In the genomic region with DNA sequence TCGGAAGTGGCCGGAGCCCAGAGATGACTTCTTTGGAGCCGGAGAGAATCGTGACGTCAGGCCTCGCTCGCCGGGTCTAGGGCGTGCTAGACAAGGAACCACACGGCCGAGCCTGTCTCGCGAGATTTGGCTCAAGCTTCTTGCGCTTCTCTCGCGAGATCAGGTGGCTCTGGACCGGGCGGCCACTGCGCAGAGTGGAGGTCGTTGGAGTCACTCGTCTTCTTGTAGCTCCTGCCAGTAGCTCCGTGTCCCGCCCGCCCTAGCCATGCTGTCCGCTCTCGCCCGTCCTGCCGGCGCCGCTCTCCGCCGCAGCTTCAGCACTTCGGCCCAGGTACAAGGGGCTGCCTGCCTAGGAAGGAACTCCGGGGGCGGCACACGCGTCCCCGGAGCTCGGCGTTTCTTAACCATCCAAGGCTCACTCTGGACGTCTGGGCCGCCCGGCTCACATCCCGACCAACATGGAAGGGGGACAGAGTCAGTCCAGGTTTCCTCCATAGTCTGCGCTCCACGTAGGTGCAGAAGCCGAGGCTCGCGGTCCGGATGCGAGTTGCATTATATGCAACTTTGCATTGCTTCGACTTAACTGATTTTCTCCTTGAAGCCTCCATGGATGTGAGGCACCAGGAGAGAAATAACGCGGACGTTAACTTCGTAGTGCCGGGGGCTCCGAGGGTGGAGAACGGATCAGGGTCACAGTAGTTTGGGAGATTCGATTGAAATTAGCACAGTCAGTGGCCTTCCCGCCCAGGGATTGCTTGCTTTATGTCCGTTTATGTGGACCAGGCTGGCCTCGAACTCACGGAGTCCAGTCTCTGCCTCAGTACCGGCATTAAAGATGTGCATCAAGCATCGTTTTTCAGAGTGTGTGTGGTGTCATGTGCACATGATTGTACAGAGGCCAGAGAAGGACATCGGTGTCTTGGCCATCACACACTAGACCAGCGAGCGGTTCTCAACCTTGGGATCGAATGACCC, we compare ENCODE assay signal across 7 mouse cellular contexts. TPM values are rescaled to one million over a fixed set of nuclear protein-coding genes. Genes with fewer than 3 reads are reported as not detected.
DNase-seq lines count a peak whose midpoint lies in the region; ATAC-seq lines count a peak whose summit lies in the region.

Mdh2 (plus strand) TSS at position 10 of the 975 bp plus-strand sequence.

- H3K9me3 ChIP-seq in intestine, embryonic 15.5 days, result no peaks in the 10 kb centered on the region
- no peaks in the 10 kb centered on the region for H3K9me3 ChIP-seq in midbrain, embryonic 10.5 days (replicated peaks)

- H3K9ac ChIP-seq in intestine, embryonic 15.5 days, result peak within 1 kb of the TSS; percentile 96

- peak; percentile 99 for DNase-seq in adrenal gland, adult 2 months
- peak; percentile 100 for DNase-seq in embryo, embryonic 11.5 days (ENCODE audit: low read depth, low spot score)
- peak; percentile 97 to 100 for DNase-seq in gastrocnemius, postnatal 36 days
- DNase-seq in left cerebral cortex, postnatal 25 days (ENCODE audit: low spot score in 2 of 2), result peak; percentile 100
- DNase-seq in midbrain, embryonic 10.5 days (ENCODE audit: low spot score), result peak; percentile 100
- DNase-seq in right cerebral cortex, postnatal 4 days, result peak; percentile 98

- H3K36me3 ChIP-seq in intestine, embryonic 15.5 days, result peaks cover 9% of the 10 kb centered on the region
- H3K36me3 ChIP-seq in midbrain, embryonic 10.5 days, result peaks cover 34% of the 10 kb centered on the region

- peak within 1 kb of the TSS; percentile 83 for H3K4me2 ChIP-seq in intestine, embryonic 15.5 days (replicated peaks)

- H3K27me3 ChIP-seq in intestine, embryonic 15.5 days (replicated peaks), result no peaks in the 10 kb centered on the region
- H3K27me3 ChIP-seq in midbrain, embryonic 10.5 days (ENCODE audit: low read depth, poor library complexity, severe bottlenecking), result 0 out of 2 replicates have a peak, but pooled peaks cover 7% of the 10 kb centered on the region

- under 1% methylated on average over 70 of the region's 70 CpGs for WGBS in intestine, embryonic 15.5 days
- 1% methylated on average over 70 of the region's 70 CpGs for WGBS in midbrain, embryonic 10.5 days

- peak within 1 kb of the TSS; percentile 96 for H3K27ac ChIP-seq in intestine, embryonic 15.5 days
- H3K27ac ChIP-seq in midbrain, embryonic 10.5 days (replicated peaks), result peak within 1 kb of the TSS; percentile 97

- intact Hi-C loops in gastrocnemius, postnatal 36 days (cut with DNase I), result no loop called here
- intact Hi-C loops in left cerebral cortex, postnatal 25 days (cut with DNase I), result loop anchor here (5.0 kb wide), 1 partner anchor 386 kb away; the partner anchor contains the start of gene Pom121

- H3K4me3 ChIP-seq in intestine, embryonic 15.5 days (replicated peaks), result peak within 1 kb of the TSS; percentile 83
- H3K4me3 ChIP-seq in midbrain, embryonic 10.5 days, result peak within 1 kb of the TSS; percentile 87

- ATAC-seq in intestine, embryonic 15.5 days, result peak; percentile 98

- H3K4me1 ChIP-seq in intestine, embryonic 15.5 days (replicated peaks), result peaks cover 27% of the 10 kb centered on the region
- peaks cover 34% of the 10 kb centered on the region for H3K4me1 ChIP-seq in midbrain, embryonic 10.5 days

RNA-seq across cellular contexts. Expression of gene Mdh2, which starts in this region (rescaled TPM):
- 100 to 1,000 TPM; 593 to 606 TPM for total RNA-seq in adrenal gland, adult 2 months (2021)
- polyA plus RNA-seq in adrenal gland, adult 2 months (2012; rRNA removed), result 1,232 and 1,278 TPM in 2 replicates
- 1,000 to 10,000 TPM; 1,079 to 1,088 TPM for total RNA-seq in gastrocnemius, postnatal 36 days (2021)
- 688 and 736 TPM in 2 replicates for polyA plus RNA-seq in intestine, embryonic 15.5 days (2015; fragmentation: Nextera tagmentation; extraction: Ambion mirVana)
- total RNA-seq in left cerebral cortex, postnatal 25 days (2021), result 100 to 1,000 TPM; 389 to 397 TPM
- 616 and 619 TPM in 2 replicates for polyA plus RNA-seq in midbrain, embryonic 10.5 days (2016; fragmentation: Nextera tagmentation; extraction: Ambion mirVana)

Comparison
In these comparisons a context has a peak if more than half of its experiments do, and no peak if none do; other contexts are left out.
1. Peak in every context shown above with its lines: DNase-seq, ATAC-seq, H3K4me3 ChIP-seq and H3K27ac ChIP-seq.